Mouse (Mus musculus): ENCODE data around the gene Zswim7.

DNA sequence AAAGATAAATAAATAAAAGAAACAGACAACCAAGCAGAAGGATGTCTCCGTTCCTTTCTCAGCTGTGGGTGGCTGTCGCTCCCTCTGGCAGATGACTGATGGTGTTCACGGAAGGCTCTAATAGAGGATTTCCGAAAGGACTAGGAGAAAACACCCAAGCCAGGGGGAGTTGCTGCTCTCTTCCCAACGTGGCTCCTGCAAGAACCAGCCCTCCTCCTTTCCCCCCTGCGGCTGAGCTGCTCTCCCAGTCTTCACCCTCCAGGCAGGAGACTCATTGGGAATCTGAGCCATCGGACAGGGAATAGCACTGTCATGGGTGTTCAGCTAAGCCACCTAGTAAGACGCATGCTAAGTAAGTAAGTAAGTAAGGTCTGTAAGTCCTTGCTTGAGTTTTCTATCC is 4.1 kb downstream of the Zswim7 start:
- TF ChIP-seq CTCF (conservative IDR thresholded peaks at IDR 0.05; ENCODE audit: low read length): no peak
- no peak for TF ChIP-seq POU5F1 (IDR thresholded peaks at IDR 0.05; ENCODE audit: borderline replicate concordance, low read length)
